Mouse (Mus musculus) small intestine, adult 2 months (tissue): ENCODE measurements around the gene Msmp. TPM values are rescaled to one million over a fixed set of nuclear protein-coding genes. Genes with fewer than 3 reads are reported as not detected.

ENCODE experiments used
- H3K27ac ChIP-seq: fragments of 200-500 bp; 2 replicates; pipeline ENCODE4 v1.5.1; 2012; ENCODE audit warnings: low read depth, low read length, control low read depth, inconsistent platforms; ENCODE audit not compliant: insufficient read depth
- H3K27me3 ChIP-seq: fragments of 200-500 bp; 2 replicates; pipeline ENCODE4 v1.6.1; 2012; ENCODE audit warnings: mild to moderate bottlenecking, moderate library complexity, low read length, inconsistent platforms; ENCODE audit not compliant: control insufficient read depth, insufficient read depth
- H3K36me3 ChIP-seq: fragments of 200-500 bp; 2 replicates; pipeline ENCODE4 v1.6.1; 2012; ENCODE audit warnings: mild to moderate bottlenecking, low read length, control low read depth, inconsistent platforms; ENCODE audit not compliant: control insufficient read depth, insufficient read depth
- H3K4me1 ChIP-seq: fragments of 200-500 bp; 2 replicates; pipeline ENCODE4 v1.6.1; 2012; ENCODE audit warnings: low read length, inconsistent platforms, mixed read lengths; ENCODE audit not compliant: control insufficient read depth, insufficient read depth, insufficient read length
- H3K4me3 ChIP-seq: fragments of 200-500 bp; 2 replicates; pipeline ENCODE4 v1.5.1; 2012; ENCODE audit warnings: low read depth, mild to moderate bottlenecking, control low read depth, inconsistent platforms, low read length, moderate library complexity
- CTCF ChIP-seq: fragments of 200-500 bp; IDR thresholded peaks from 2 replicates; pipeline ENCODE4 v1.5.1; 2012; ENCODE audit warnings: low read depth, mild to moderate bottlenecking, control low read depth, inconsistent platforms, low read length, moderate library complexity, mixed read lengths; ENCODE audit not compliant: insufficient replicate concordance, insufficient read length; ENCODE audit errors: extremely low read depth
- POLR2A ChIP-seq: fragments of 200-500 bp; IDR thresholded peaks from 2 replicates; pipeline ENCODE4 v1.6.1; 2012; ENCODE audit warnings: low read depth, mild to moderate bottlenecking, control low read depth, inconsistent platforms, low read length, moderate library complexity
- WGBS: fragments of 180-500 bp; shearing (Covaris S2); methylation state at CpG from one replicate; pipeline ENCODE4 v1.1.7; 2018; 5-methylcytosine and 5-hydroxymethylcytosine counted together
- polyA plus RNA-seq: library from polyadenylated mRNA; depleted of rRNA; stranded (reverse); fragments of >200 nt; gene quantifications from 2 replicates; pipeline ENCODE4 v1.2.3, GENCODE M21; 2012; rRNA removed

Gene Msmp
- polyA plus RNA-seq: not detected in 2 replicates

- no peak within 1 kb of the TSS for H3K27ac ChIP-seq
- peaks cover under 1% of the 10 kb centered on the region; the same call in 1 of the 2 replicates for H3K4me1 ChIP-seq
- WGBS: 77% methylated on average over 12 of the region's 12 CpGs
- no peak within 1 kb of the TSS for H3K4me3 ChIP-seq
- H3K36me3 ChIP-seq: peaks cover 30% of the 10 kb centered on the region
- TF ChIP-seq CTCF (no peak), POLR2A (no peak)
- H3K27me3 ChIP-seq: no peaks in the 10 kb centered on the region
Measured at GRCm38 (mm10) chr4:43584444-43585416, at the start of gene Msmp. Msmp (minus strand) TSS chr4:43584494.

- 88% methylated on average over 2 of the region's 2 CpGs for WGBS
- no peaks in the 10 kb centered on the region for H3K36me3 ChIP-seq
- TF ChIP-seq CTCF (no peak), POLR2A (no peak)
- peaks cover 3% of the 10 kb centered on the region; the same call in 1 of the 2 replicates for H3K4me1 ChIP-seq
- H3K27me3 ChIP-seq: peaks cover 13% of the 10 kb centered on the region; the same call in 1 of the 2 replicates
- no peak overlapping the region for H3K27ac ChIP-seq
- H3K4me3 ChIP-seq: no peak overlapping the region
Measured at GRCm38 (mm10) chr4:43633736-43634135, 49.4 kb upstream of the Msmp start.

- peaks cover 3% of the 10 kb centered on the region; the same call in 1 of the 2 replicates for H3K4me1 ChIP-seq
- TF ChIP-seq POLR2A (no peak), CTCF (no peak)
- H3K27me3 ChIP-seq: peaks cover 13% of the 10 kb centered on the region; the same call in 1 of the 2 replicates
- WGBS: 84% methylated on average over 8 of the region's 8 CpGs
- H3K36me3 ChIP-seq: no peaks in the 10 kb centered on the region
- no peak overlapping the region for H3K27ac ChIP-seq
- no peak overlapping the region for H3K4me3 ChIP-seq
Measured at GRCm38 (mm10) chr4:43633296-43633695, 49.0 kb upstream of the Msmp start.

- no peak for TF ChIP-seq CTCF
- no peak for TF ChIP-seq POLR2A
- H3K36me3 ChIP-seq: no peaks in the 10 kb centered on the region
- H3K27ac ChIP-seq: no peak overlapping the region
- peaks cover 13% of the 10 kb centered on the region; the same call in 1 of the 2 replicates for H3K27me3 ChIP-seq
- peak overlapping the region; percentile 61 for H3K4me3 ChIP-seq
- 61% methylated on average over 42 of the region's 42 CpGs for WGBS
- peaks cover 3% of the 10 kb centered on the region; the same call in 1 of the 2 replicates for H3K4me1 ChIP-seq
Measured at GRCm38 (mm10) chr4:43631956-43632920, 47.9 kb upstream of the Msmp start.

- whole genome bisulfite sequencing: 4% methylated on average over 58 of the region's 70 CpGs
- H3K36me3 ChIP-seq: no peaks in the 10 kb centered on the region
- no peak for TF ChIP-seq CTCF
- no peak for TF ChIP-seq POLR2A
- H3K27me3 ChIP-seq: peaks cover 13% of the 10 kb centered on the region; the same call in 1 of the 2 replicates
- peaks cover 3% of the 10 kb centered on the region; the same call in 1 of the 2 replicates for H3K4me1 ChIP-seq
- H3K4me3 ChIP-seq: peak within 1 kb of the TSS; percentile 61
- peak within 1 kb of the TSS; percentile 15; the same call in 1 of the 2 replicates for H3K27ac ChIP-seq
Measured at GRCm38 (mm10) chr4:43631046-43631955, 47.0 kb upstream of the Msmp start, which contains the start of gene Npr2. Npr2 (plus strand) TSS chr4:43631935.

GRCm38 (mm10) chr4:43630671-43631045 lies 46.4 kb upstream of the Msmp start:
- Histone ChIP-seq H3K36me3 (no peaks in the 10 kb centered on the region), H3K27ac (peak overlapping the region; percentile 12; the same call in 1 of the 2 replicates), H3K4me3 (peak overlapping the region; percentile 45; the same call in 1 of the 2 replicates), H3K27me3 (peaks cover 13% of the 10 kb centered on the region; the same call in 1 of the 2 replicates), H3K4me1 (peaks cover 3% of the 10 kb centered on the region; the same call in 1 of the 2 replicates)
- WGBS: 39% methylated on average over 5 of the region's 5 CpGs
- TF ChIP-seq CTCF: no peak
- no peak for TF ChIP-seq POLR2A
